Mouse (Mus musculus): Measurements from ENCODE around the gene Slc44a5.

DNA sequence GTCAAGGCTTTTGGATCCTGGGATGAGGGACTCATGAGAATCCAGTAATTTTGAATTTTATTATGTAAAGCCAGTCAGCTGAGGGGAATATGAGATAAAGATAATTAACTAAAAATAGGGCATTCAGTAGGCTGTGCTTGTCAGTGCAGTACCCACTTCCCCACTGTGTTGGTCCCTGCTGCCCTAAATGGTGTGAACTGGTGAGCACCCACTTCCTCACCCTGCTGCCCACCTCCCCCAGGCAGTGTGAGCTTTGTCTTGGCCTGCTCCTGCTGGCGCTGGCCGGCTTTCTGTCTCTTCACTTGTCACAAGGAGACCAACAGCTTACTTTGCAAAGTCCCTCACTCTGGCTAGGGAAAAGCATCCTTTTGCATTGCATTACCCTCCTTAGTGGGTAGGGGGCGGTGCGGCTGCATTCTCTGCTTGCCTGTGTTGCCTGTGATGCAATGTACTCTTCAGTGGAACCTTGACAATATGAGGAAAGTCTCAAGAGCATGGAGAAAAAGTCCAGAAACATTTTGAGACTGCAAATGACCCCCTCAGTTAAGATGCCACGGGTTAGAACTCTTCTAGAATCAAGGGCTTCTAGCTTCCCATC is 344.5 kb downstream of the Slc44a5 start:
- TF ChIP-seq CTCF (IDR thresholded peaks at IDR 0.05; ENCODE audit: extremely low read depth, insufficient read length, insufficient replicate concordance, low read depth, low read length): peak; percentile 25; the same call in 1 of the 2 replicates
- TF ChIP-seq POLR2A (IDR thresholded peaks at IDR 0.05; ENCODE audit: low read depth, low read length): no peak

Measured in small intestine, adult 2 months (tissue).